Mouse (Mus musculus) forebrain, embryonic 14.5 days (tissue): ENCODE results near the gene Ptpn7. TPM values are rescaled to one million over a fixed set of nuclear protein-coding genes. Genes with fewer than 3 reads are reported as not detected.
"Not testable (repeated sequence)": the region's sequence is repeated elsewhere in the genome, so short reads cannot be mapped to it uniquely, and the experiment has no call there.

Experiments used
- ATAC-seq: fragments of 200-750 bp; cut with Nextera tagmentation; 2 replicates; pipeline ENCODE4 v1.8.0; 2017; ENCODE audit warnings: mild to moderate bottlenecking, moderate library complexity
- DNase-seq: peaks from one replicate; pipeline ENCODE4 v3.0.0-alpha.2; 2015; ENCODE audit warnings: low spot score
- H3K27ac ChIP-seq: fragments of 300-500 bp; sonication (generic); 2 replicates; pipeline ENCODE4 v1.5.1; 2014; ENCODE audit warnings: low read depth, mild to moderate bottlenecking, control low read depth, low read length, moderate library complexity
- H3K27me3 ChIP-seq: fragments of 300-500 bp; sonication (generic); replicated peaks from 2 replicates; pipeline ENCODE4 v1.6.1; 2014; ENCODE audit warnings: low read length, control low read depth, mixed read lengths; ENCODE audit not compliant: control insufficient read depth, insufficient read depth
- H3K36me3 ChIP-seq: fragments of 300-500 bp; sonication (generic); 2 replicates; pipeline ENCODE4 v1.6.1; 2014; ENCODE audit warnings: low read length, control low read depth; ENCODE audit not compliant: control insufficient read depth, insufficient read depth
- H3K4me1 ChIP-seq: fragments of 300-500 bp; sonication (generic); 2 replicates; pipeline ENCODE4 v1.6.1; 2014; ENCODE audit warnings: antibody characterized with exemption, low read length, control low read depth; ENCODE audit not compliant: control insufficient read depth, insufficient read depth
- H3K4me2 ChIP-seq: fragments of 300-500 bp; sonication (generic); 2 replicates; pipeline ENCODE4 v1.6.1; 2014; ENCODE audit warnings: mild to moderate bottlenecking, control low read depth, low read length
- H3K4me3 ChIP-seq: fragments of 300-500 bp; sonication (generic); 2 replicates; pipeline ENCODE4 v1.5.1; 2014; ENCODE audit warnings: low read depth, low read length, control low read depth
- H3K9ac ChIP-seq: fragments of 300-500 bp; sonication (generic); 2 replicates; pipeline ENCODE4 v1.6.1; 2014; ENCODE audit warnings: mild to moderate bottlenecking, low read length, control low read depth, moderate library complexity
- H3K9me3 ChIP-seq: fragments of 300-500 bp; sonication (generic); replicated peaks from 2 replicates; pipeline ENCODE4 v1.6.1; 2016; ENCODE audit warnings: low read length, control low read depth, mixed read lengths; ENCODE audit not compliant: control insufficient read depth
- WGBS: fragments of 180-500 bp; shearing (Covaris S2); extraction: QIAGEN DNeasy Blood & Tissue Kit; methylation state at CpG from one replicate; pipeline ENCODE4 v1.1.7; 2014; 5-methylcytosine and 5-hydroxymethylcytosine counted together
- polyA plus RNA-seq: library from polyadenylated mRNA; unstranded; fragments of >200 nt; fragmentation: Nextera tagmentation; extraction: Ambion mirVana; gene quantifications from 2 replicates; pipeline ENCODE4 v1.2.1, GENCODE M21; 2014

Gene Ptpn7
- polyA plus RNA-seq, 1 experiment from 2014 or later = 0.57 TPM

DNA sequence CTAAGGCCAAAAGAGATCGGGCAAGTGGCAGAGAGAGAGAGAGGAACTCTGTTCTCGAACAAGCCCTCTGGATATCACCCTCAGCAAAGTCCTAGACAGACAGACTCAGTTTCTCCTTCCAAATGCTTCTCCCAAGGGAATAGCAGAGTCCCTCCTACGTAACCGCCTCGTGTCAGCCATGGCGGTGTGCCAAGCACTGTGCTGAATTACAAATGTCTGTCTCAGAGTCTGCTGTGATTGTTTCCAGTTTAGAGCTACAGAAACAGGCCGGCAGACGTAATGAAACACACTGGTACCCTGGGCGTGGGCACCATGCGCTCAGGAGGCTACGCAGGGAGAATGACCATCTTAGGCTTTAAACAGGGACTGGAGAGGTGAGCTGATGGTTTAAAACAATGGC is 36.2 kb upstream of the Ptpn7 start:
- no peaks in the 10 kb centered on the region; the same call in 1 of the 2 replicates for H3K27me3 ChIP-seq
- DNase-seq = peak; percentile 33
- no peak overlapping the region for H3K4me2 ChIP-seq
- 0 out of 2 replicates have a peak, but pooled peaks cover 3% of the 10 kb centered on the region for H3K4me1 ChIP-seq
- no peak overlapping the region for H3K9ac ChIP-seq
- H3K4me3 ChIP-seq = no peak overlapping the region
- no peak overlapping the region for H3K27ac ChIP-seq
- no peak for ATAC-seq
- 73% methylated on average over 11 of the region's 11 CpGs for WGBS
- H3K36me3 ChIP-seq = no peaks in the 10 kb centered on the region
- no peaks in the 10 kb centered on the region for H3K9me3 ChIP-seq

GRCm38 (mm10) chr1:135097441-135097840 is 35.1 kb upstream of the Ptpn7 start:
- H3K4me3 ChIP-seq = no peak overlapping the region
- 93% methylated on average over 6 of the region's 6 CpGs for WGBS
- H3K4me1 ChIP-seq = 0 out of 2 replicates have a peak, but pooled peaks cover 3% of the 10 kb centered on the region
- DNase-seq (no peak), ATAC-seq (no peak)
- H3K9ac ChIP-seq = no peak overlapping the region
- no peak overlapping the region for H3K4me2 ChIP-seq
- H3K27ac ChIP-seq = no peak overlapping the region
- H3K9me3 ChIP-seq = no peaks in the 10 kb centered on the region
- no peaks in the 10 kb centered on the region for H3K36me3 ChIP-seq
- peaks cover under 1% of the 10 kb centered on the region; the same call in 1 of the 2 replicates for H3K27me3 ChIP-seq

GRCm38 (mm10) chr1:135098441-135098840 is 34.1 kb upstream of the Ptpn7 start:
- no peak overlapping the region for H3K9ac ChIP-seq

GRCm38 (mm10) chr1:135100400-135100799 is 32.1 kb upstream of the Ptpn7 start:
- Histone ChIP-seq H3K4me3 (no peak overlapping the region), H3K27me3 (peaks cover 27% of the 10 kb centered on the region), H3K9ac (no peak overlapping the region), H3K36me3 (no peaks in the 10 kb centered on the region), H3K27ac (no peak overlapping the region), H3K4me2 (no peak overlapping the region), H3K4me1 (0 out of 2 replicates have a peak, but pooled peaks cover 3% of the 10 kb centered on the region), H3K9me3 (no peaks in the 10 kb centered on the region)
- no peak for DNase-seq
- 37% methylated on average over 7 of the region's 7 CpGs for WGBS
- ATAC-seq = no peak

More at GRCm38 (mm10) chr1:135098441-135098840, 34.1 kb upstream of the Ptpn7 start:
- peaks cover 7% of the 10 kb centered on the region; the same call in 1 of the 2 replicates for H3K27me3 ChIP-seq
- DNase-seq (no peak), ATAC-seq (no peak)
- WGBS = 60% methylated on average over 6 of the region's 7 CpGs
- no peaks in the 10 kb centered on the region for H3K9me3 ChIP-seq
- H3K4me2 ChIP-seq = no peak overlapping the region
- H3K4me1 ChIP-seq = 0 out of 2 replicates have a peak, but pooled peaks cover 3% of the 10 kb centered on the region
- H3K36me3 ChIP-seq = no peaks in the 10 kb centered on the region
- H3K27ac ChIP-seq = no peak overlapping the region
- H3K4me3 ChIP-seq = no peak overlapping the region

GRCm38 (mm10) chr1:135105124-135105523 is 27.4 kb upstream of the Ptpn7 start, which contains the start of gene Lgr6:
TSS of gene Lgr6 (minus strand) at chr1:135105276.
- peak within 1 kb of the TSS; percentile 37; the same call in 1 of the 2 replicates for H3K9ac ChIP-seq
- H3K27ac ChIP-seq = no peak within 1 kb of the TSS
- peak; percentile 15 for DNase-seq
- no peaks in the 10 kb centered on the region for H3K36me3 ChIP-seq
- peaks cover 38% of the 10 kb centered on the region for H3K27me3 ChIP-seq
- ATAC-seq = 0 out of 2 replicates have a peak, but pooled peaks have one; percentile 25
- H3K9me3 ChIP-seq = no peaks in the 10 kb centered on the region
- H3K4me2 ChIP-seq = peak within 1 kb of the TSS; percentile 58
- H3K4me1 ChIP-seq = no peaks in the 10 kb centered on the region
- WGBS = under 1% methylated on average over 28 of the region's 40 CpGs
- peak within 1 kb of the TSS; percentile 27 for H3K4me3 ChIP-seq

DNA sequence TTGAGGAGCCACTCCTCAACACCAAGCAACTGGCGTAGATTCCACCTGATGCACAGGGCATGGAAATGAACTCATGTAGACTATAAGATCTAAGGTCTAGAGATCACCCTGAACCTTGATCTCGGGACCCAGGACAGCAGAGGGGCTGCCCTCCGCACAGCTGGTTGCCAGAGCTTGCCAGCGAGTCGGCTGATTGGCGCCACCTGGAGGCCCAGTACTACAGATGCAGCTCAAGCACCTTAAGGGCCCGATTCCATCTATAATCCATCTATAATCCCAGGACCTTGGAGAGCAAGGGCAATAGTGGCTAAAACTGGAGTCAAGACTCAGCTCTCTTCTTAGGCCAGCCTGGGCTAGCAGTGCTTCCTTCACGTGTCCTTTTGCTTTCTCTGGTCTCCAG is 26.5 kb upstream of the Ptpn7 start:
- DNase-seq = peak; percentile 66
- Histone ChIP-seq H3K4me2 (no peak overlapping the region; the same call in 1 of the 2 replicates), H3K4me1 (no peaks in the 10 kb centered on the region), H3K9ac (no peak overlapping the region), H3K27me3 (peaks cover 38% of the 10 kb centered on the region), H3K9me3 (no peaks in the 10 kb centered on the region), H3K27ac (no peak overlapping the region), H3K4me3 (no peak overlapping the region), H3K36me3 (no peaks in the 10 kb centered on the region)
- 0 out of 2 replicates have a peak, but pooled peaks have one; percentile 10 for ATAC-seq
- 1% methylated on average over 8 of the region's 8 CpGs for WGBS

- ATAC-seq (no peak), DNase-seq (peak; percentile 33)
- Histone ChIP-seq H3K36me3 (no peaks in the 10 kb centered on the region), H3K9ac (no peak overlapping the region), H3K4me2 (no peak overlapping the region), H3K27me3 (peaks cover 29% of the 10 kb centered on the region), H3K27ac (no peak overlapping the region), H3K9me3 (no peaks in the 10 kb centered on the region), H3K4me3 (no peak overlapping the region), H3K4me1 (no peaks in the 10 kb centered on the region)
- 43% methylated on average over 6 of the region's 6 CpGs for WGBS
Observed at GRCm38 (mm10) chr1:135108611-135109010, 23.9 kb upstream of the Ptpn7 start.

DNA sequence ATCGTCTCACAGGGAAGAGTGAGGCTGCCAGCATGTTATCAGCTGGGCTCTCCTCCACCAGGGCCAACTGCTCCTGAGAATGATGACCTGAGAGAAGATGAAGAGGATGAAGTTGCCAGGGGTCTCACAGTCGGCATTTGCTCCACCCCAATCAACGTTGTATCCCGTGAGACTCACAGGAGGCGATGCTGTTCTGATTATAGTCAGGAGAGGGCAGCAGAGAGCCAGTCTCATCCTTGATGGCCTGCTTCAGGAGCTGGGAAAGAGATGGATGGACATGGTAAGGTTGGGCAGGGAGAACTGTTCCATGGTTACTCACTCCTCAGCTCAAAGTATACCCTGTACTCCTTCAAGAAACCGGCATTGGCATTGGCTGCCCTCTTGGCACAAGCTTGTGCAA is 22.4 kb upstream of the Ptpn7 start:
- peaks cover 14% of the 10 kb centered on the region for H3K27me3 ChIP-seq
- DNase-seq (peak; percentile 75), ATAC-seq (no peak)
- no peaks in the 10 kb centered on the region for H3K36me3 ChIP-seq
- H3K4me2 ChIP-seq = no peak overlapping the region
- no peak overlapping the region for H3K9ac ChIP-seq
- no peak overlapping the region for H3K4me3 ChIP-seq
- H3K9me3 ChIP-seq = no peaks in the 10 kb centered on the region
- H3K4me1 ChIP-seq = no peaks in the 10 kb centered on the region
- 19% methylated on average over 6 of the region's 6 CpGs for WGBS
- no peak overlapping the region for H3K27ac ChIP-seq

GRCm38 (mm10) chr1:135111271-135111670 is 21.2 kb upstream of the Ptpn7 start:
- not testable (repeated sequence) for H3K9me3 ChIP-seq, H3K9ac ChIP-seq, H3K4me3 ChIP-seq, ATAC-seq, H3K27ac ChIP-seq, H3K36me3 ChIP-seq, DNase-seq, H3K27me3 ChIP-seq, H3K4me1 ChIP-seq, H3K4me2 ChIP-seq
- 64% methylated on average over 4 of the region's 5 CpGs for WGBS
